Mouse (Mus musculus) E14TG2a.4 (cell line): ENCODE results near the gene Ankrd35.

ENCODE experiments used
- CTCF ChIP-seq: conservative IDR thresholded peaks from 2 replicates; pipeline ENCODE4 v1.5.1; 2014; ENCODE audit warnings: low read length
- POU5F1 ChIP-seq: IDR thresholded peaks from 2 replicates; pipeline ENCODE4 v1.6.1; 2014; ENCODE audit warnings: low read length, borderline replicate concordance

DNA sequence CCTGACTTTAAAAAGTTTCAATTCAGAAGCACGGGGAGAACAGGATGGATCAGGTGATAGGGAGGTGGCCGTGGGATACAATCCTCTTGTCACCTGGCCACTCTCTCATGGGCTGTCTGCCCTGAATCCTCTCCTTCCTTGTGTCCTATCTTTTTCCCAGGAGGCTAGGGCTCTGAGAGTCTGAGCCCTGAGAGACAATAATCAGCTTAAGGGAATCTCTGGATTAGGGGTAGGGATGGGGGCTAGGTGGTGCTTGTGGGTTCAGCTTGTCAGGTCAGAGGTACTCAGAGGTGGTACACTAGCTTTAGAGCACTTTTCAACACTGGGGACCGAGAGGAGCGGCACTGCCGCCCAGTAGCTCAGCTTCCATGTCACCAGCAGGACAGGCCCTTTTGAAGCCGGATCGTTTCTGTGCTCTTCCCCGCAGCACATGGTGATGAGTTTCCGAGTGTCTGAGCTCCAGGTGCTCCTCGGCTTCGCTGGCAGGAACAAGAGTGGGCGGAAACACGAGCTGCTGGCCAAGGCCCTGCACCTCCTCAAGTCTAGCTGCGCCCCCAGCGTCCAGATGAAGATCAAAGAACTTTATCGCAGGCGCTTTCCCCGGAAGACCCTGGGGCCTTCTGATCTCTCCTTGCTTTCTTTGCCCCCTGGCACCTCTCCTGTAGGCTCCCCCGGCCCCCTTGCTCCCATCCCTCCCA, 29.2 kb downstream of the Ankrd35 start:
- TF ChIP-seq CTCF (no peak), POU5F1 (no peak)
